Mouse (Mus musculus): ENCODE data around the gene Sarm1. TPM values are rescaled to one million over a fixed set of nuclear protein-coding genes. Genes with fewer than 3 reads are reported as not detected.

Gene Sarm1
- total and polyA plus RNA-seq, 3 experiments, result 0.50 to 1.1 (median 0.55) TPM

GRCm38 (mm10) chr11:78497544-78498522 lies at the start of gene Sarm1 (continued):
- TF ChIP-seq IRF4 (IDR thresholded peaks at IDR 0.05; ENCODE audit: low read depth, low read length), result 0 out of 2 replicates have a peak, but pooled peaks have one; percentile 26

GRCm38 (mm10) chr11:78545181-78545580 lies 47.6 kb upstream of the Sarm1 start:
- peaks cover 74% of the 10 kb centered on the region for H3K79me2 ChIP-seq (replicated peaks; ENCODE audit: control insufficient read depth, extremely low read depth, insufficient read depth, poor library complexity, severe bottlenecking)
- H3K9me3 ChIP-seq (replicated peaks; ENCODE audit: low read length), result no peaks in the 10 kb centered on the region
- H3K27me3 ChIP-seq (replicated peaks), result no peaks in the 10 kb centered on the region
- TF ChIP-seq CHD2 (IDR thresholded peaks at IDR 0.05; ENCODE audit: low read length) (no peak), KAT2A (IDR thresholded peaks at IDR 0.05; ENCODE audit: insufficient replicate concordance, low read length) (no peak), JUN (IDR thresholded peaks at IDR 0.05; ENCODE audit: insufficient read depth, low read depth, low read length) (no peak), NRF1 (IDR thresholded peaks at IDR 0.05; ENCODE audit: low read depth, low read length) (no peak), ZKSCAN1 (IDR thresholded peaks at IDR 0.05; ENCODE audit: borderline replicate concordance, low read depth, low read length) (no peak), PAX5 (IDR thresholded peaks at IDR 0.05; ENCODE audit: low read length) (no peak), TBP (conservative IDR thresholded peaks at IDR 0.05; ENCODE audit: low read depth, low read length) (no peak), MAX (IDR thresholded peaks at IDR 0.05; ENCODE audit: low read length) (no peak), JUND (conservative IDR thresholded peaks at IDR 0.05; ENCODE audit: low read depth, low read length) (no peak), GABPA (IDR thresholded peaks at IDR 0.05; ENCODE audit: insufficient replicate concordance, low read depth, low read length) (no peak), ZNF384 (IDR thresholded peaks at IDR 0.05; ENCODE audit: low read depth, low read length) (no peak), CTCF (conservative IDR thresholded peaks at IDR 0.05 in 1 of 2, IDR thresholded peaks at IDR 0.05 in 1 of 2; ENCODE audit: low read depth in 2 of 2, low read length in 2 of 2) (no peak), MAZ (IDR thresholded peaks at IDR 0.05; ENCODE audit: low read depth, low read length) (no peak)
- no peak overlapping the region for H3K4me2 ChIP-seq (ENCODE audit: insufficient read depth, low read depth, poor library complexity, severe bottlenecking)
- H3K9ac ChIP-seq (ENCODE audit: insufficient read depth, low read depth), result no peak overlapping the region
- H3K36me3 ChIP-seq (replicated peaks in 1 of 2; ENCODE audit: control insufficient read depth in 1 of 2, insufficient read depth in 1 of 2, low read length in 1 of 2), result peaks cover 38 to 58% of the 10 kb centered on the region in 2 experiments
- H3K27ac ChIP-seq (ENCODE audit: insufficient read depth, low read depth), result peak overlapping the region; percentile 9
- H3K4me3 ChIP-seq (replicated peaks in 1 of 3; ENCODE audit: low read depth in 2 of 3, low read length in 2 of 3, poor library complexity in 1 of 3), result no peak overlapping the region
- peaks cover 10 to 46% of the 10 kb centered on the region in 2 experiments; a peak in 3 of 4 replicates for H3K4me1 ChIP-seq (ENCODE audit: control insufficient read depth in 1 of 2, insufficient read depth in 2 of 2)
- dilution Hi-C loops (cut with MboI; ENCODE audit: extremely low pct_ligation_motif_present, extremely low pct_unique_long_range_greater_than_20kb, low sequenced_read_pairs) (no loop called here), in situ Hi-C loops (cut with MboI; ENCODE audit: low pct_ligation_motif_present, low pct_unique_long_range_greater_than_20kb, low sequenced_read_pairs) (no loop called here)
- peak; percentile 34 for DNase-seq (ENCODE audit: extremely low read depth)

GRCm38 (mm10) chr11:78544449-78545111 lies 47.0 kb upstream of the Sarm1 start:
- peak in 1 of 2 experiments; percentile 38; a peak in 2 of 4 replicates for TF ChIP-seq CTCF (conservative IDR thresholded peaks at IDR 0.05 in 1 of 2, IDR thresholded peaks at IDR 0.05 in 1 of 2; ENCODE audit: low read depth in 2 of 2, low read length in 2 of 2)
- no peak for TF ChIP-seq UBTF (IDR thresholded peaks at IDR 0.05; ENCODE audit: low read depth, low read length)
- TF ChIP-seq RAD21 (IDR thresholded peaks at IDR 0.05; ENCODE audit: low read depth, low read length), result peak; percentile 30
- TF ChIP-seq NRF1 (IDR thresholded peaks at IDR 0.05; ENCODE audit: low read depth, low read length), result no peak
- TF ChIP-seq ZKSCAN1 (IDR thresholded peaks at IDR 0.05; ENCODE audit: borderline replicate concordance, low read depth, low read length), result no peak
- no peak for TF ChIP-seq MXI1 (IDR thresholded peaks at IDR 0.05; ENCODE audit: low read depth, low read length)
- TF ChIP-seq ZNF384 (IDR thresholded peaks at IDR 0.05; ENCODE audit: low read depth, low read length), result 0 out of 2 replicates have a peak, but pooled peaks have one; percentile 19
- TF ChIP-seq IRF4 (IDR thresholded peaks at IDR 0.05; ENCODE audit: low read depth, low read length), result no peak
- Histone ChIP-seq H3K27ac (ENCODE audit: insufficient read depth, low read depth) (no peak overlapping the region), H3K4me2 (ENCODE audit: insufficient read depth, low read depth, poor library complexity, severe bottlenecking) (no peak overlapping the region), H3K79me2 (replicated peaks; ENCODE audit: control insufficient read depth, extremely low read depth, insufficient read depth, poor library complexity, severe bottlenecking) (peaks cover 68% of the 10 kb centered on the region), H3K27me3 (replicated peaks) (no peaks in the 10 kb centered on the region), H3K36me3 (replicated peaks in 1 of 2; ENCODE audit: control insufficient read depth in 1 of 2, insufficient read depth in 1 of 2, low read length in 1 of 2) (peaks cover 43 to 64% of the 10 kb centered on the region in 2 experiments), H3K9me3 (replicated peaks; ENCODE audit: low read length) (no peaks in the 10 kb centered on the region), H3K4me3 (replicated peaks in 1 of 3; ENCODE audit: low read depth in 2 of 3, low read length in 2 of 3, poor library complexity in 1 of 3) (no peak overlapping the region), H3K4me1 (ENCODE audit: control insufficient read depth in 1 of 2, insufficient read depth in 2 of 2) (peaks cover 10 to 46% of the 10 kb centered on the region in 2 experiments; a peak in 3 of 4 replicates), H3K9ac (ENCODE audit: insufficient read depth, low read depth) (no peak overlapping the region)
- in situ Hi-C loops (cut with MboI; ENCODE audit: low pct_ligation_motif_present, low pct_unique_long_range_greater_than_20kb, low sequenced_read_pairs) (no loop called here), dilution Hi-C loops (cut with MboI; ENCODE audit: extremely low pct_ligation_motif_present, extremely low pct_unique_long_range_greater_than_20kb, low sequenced_read_pairs) (no loop called here)
- DNase-seq (ENCODE audit: extremely low read depth), result no peak

All from CH12.LX (cell line).